Mouse (Mus musculus) ovary, adult 2 months (tissue): ENCODE results near the gene Cpsf6. TPM values are rescaled to one million over a fixed set of nuclear protein-coding genes. Genes with fewer than 3 reads are reported as not detected.

Experiments
- polyA plus RNA-seq: library from polyadenylated mRNA; depleted of rRNA; stranded (reverse); fragments of >200 nt; gene quantifications from 2 replicates; pipeline ENCODE4 v1.2.3, GENCODE M21; 2012; rRNA removed

Cpsf6 gene
- polyA plus RNA-seq: 89.5 and 150 TPM in 2 replicates

GRCm38 (mm10) chr10:117379908-117380307, at the start of gene Cpsf6:
Gene Cpsf6 (minus strand): TSS chr10:117380015.

Other genes starting within 250 kb of the Cpsf6 start
- 15.6 and 17.2 TPM in 2 replicates for gene Frs2, start 231.5 kb downstream of the Cpsf6 start, polyA plus RNA-seq
- 25.7 and 26.1 TPM in 2 replicates for gene Yeats4, start 155.5 kb downstream of the Cpsf6 start, polyA plus RNA-seq
- gene 9530003J23Rik, start 141.3 kb downstream of the Cpsf6 start, polyA plus RNA-seq: not detected in 2 replicates
- 134 and 220 TPM in 2 replicates for gene Lyz2, start 97.7 kb downstream of the Cpsf6 start, polyA plus RNA-seq
- 1.5 and 3.1 TPM in 2 replicates for gene Lyz1, start 87.1 kb downstream of the Cpsf6 start, polyA plus RNA-seq
- 2.5 and 4.8 TPM in 2 replicates for gene Cpm, start 249.5 kb upstream of the Cpsf6 start, polyA plus RNA-seq